Mouse (Mus musculus) T-helper 2 cell (primary cell): Measurements from ENCODE around the gene Slc6a3.

Experiments
- in situ Hi-C: fragments of 300-600 bp; cut with MboI, MseI; formaldehyde crosslinking; loops from one replicate; pipeline ENCODE4 v1.15.1; 2025; ENCODE audit warnings: high pct_unique_total_duplicates

Gene Slc6a3

GRCm38 (mm10) chr13:73536403-73536821 is at the start of gene Slc6a3:
Gene Slc6a3, plus strand, starts transcription at chr13:73536747.
- in situ Hi-C loops = no loop called here

- in situ Hi-C loops = no loop called here
Observed at GRCm38 (mm10) chr13:73488105-73488504, 48.4 kb upstream of the Slc6a3 start.

- in situ Hi-C loops = no loop called here
Observed at GRCm38 (mm10) chr13:73488707-73489106, 47.8 kb upstream of the Slc6a3 start.

- in situ Hi-C loops = no loop called here
Observed at GRCm38 (mm10) chr13:73489986-73490385, 46.6 kb upstream of the Slc6a3 start.

GRCm38 (mm10) chr13:73490564-73491170 is 45.9 kb upstream of the Slc6a3 start:
- in situ Hi-C loops = no loop called here

- in situ Hi-C loops = no loop called here
Observed at GRCm38 (mm10) chr13:73493183-73493582, 43.4 kb upstream of the Slc6a3 start.

- in situ Hi-C loops = no loop called here
Observed at GRCm38 (mm10) chr13:73494528-73494927, 42.0 kb upstream of the Slc6a3 start.

- in situ Hi-C loops = loop anchor here (5.0 kb wide), 1 partner anchor 39 kb away; no protein-coding TSS in a partner anchor
Observed at GRCm38 (mm10) chr13:73496137-73496536, 40.4 kb upstream of the Slc6a3 start.

- in situ Hi-C loops = loop anchor here (5.0 kb wide), 1 partner anchor 43 kb away; no protein-coding TSS in a partner anchor
Observed at GRCm38 (mm10) chr13:73499893-73500604, 36.5 kb upstream of the Slc6a3 start.

GRCm38 (mm10) chr13:73502719-73503118 is 33.8 kb upstream of the Slc6a3 start:
- in situ Hi-C loops = no loop called here

- in situ Hi-C loops = loop anchor here (5.0 kb wide), 1 partner anchor 79 kb away; no protein-coding TSS in a partner anchor
Observed at GRCm38 (mm10) chr13:73505686-73506467, 30.7 kb upstream of the Slc6a3 start.

GRCm38 (mm10) chr13:73508817-73509550 is 27.6 kb upstream of the Slc6a3 start:
- in situ Hi-C loops = loop anchor here (5.0 kb wide), 1 partner anchor 82 kb away; no protein-coding TSS in a partner anchor

GRCm38 (mm10) chr13:73509869-73510268 is 26.7 kb upstream of the Slc6a3 start:
- in situ Hi-C loops = loop anchor here (5.0 kb wide), 1 partner anchor 83 kb away; no protein-coding TSS in a partner anchor

GRCm38 (mm10) chr13:73512776-73513673 is 23.5 kb upstream of the Slc6a3 start:
- in situ Hi-C loops = no loop called here

- in situ Hi-C loops = loop anchor here (5.0 kb wide), 1 partner anchor 105 kb away; no protein-coding TSS in a partner anchor
Observed at GRCm38 (mm10) chr13:73516886-73517285, 19.7 kb upstream of the Slc6a3 start.

- in situ Hi-C loops = no loop called here
Observed at GRCm38 (mm10) chr13:73533716-73534115, 2.8 kb upstream of the Slc6a3 start.

- in situ Hi-C loops = no loop called here
Observed at GRCm38 (mm10) chr13:73535287-73535686, 1.3 kb upstream of the Slc6a3 start.

GRCm38 (mm10) chr13:73536824-73537223 is 277 bp downstream of the Slc6a3 start:
- in situ Hi-C loops = no loop called here

GRCm38 (mm10) chr13:73564201-73564600 is 27.7 kb downstream of the Slc6a3 start:
- in situ Hi-C loops = loop anchor here (25.0 kb wide), 1 partner anchor 1498 kb away; no protein-coding TSS in a partner anchor

- in situ Hi-C loops = no loop called here
Observed at GRCm38 (mm10) chr13:73575051-73575450, 38.5 kb downstream of the Slc6a3 start.
